In genomic region chr14:60381671-60382070, GRCm38 (mm10) we compare ENCODE assay signal across 16 mouse cellular contexts. TPM values are rescaled to one million over a fixed set of nuclear protein-coding genes. Genes with fewer than 3 reads are reported as not detected.
DNase-seq lines count a peak whose midpoint lies in the region; ATAC-seq and TF ChIP-seq lines count a peak whose summit lies in the region.
"Had no signal": no experiment of that assay in that cellular context is flagged by ENCODE, and none has a peak within 500 bp of the region (broad histone marks: within the 10 kb centered on the region; RNA-seq: fewer than 3 reads in every experiment).

No protein-coding gene starts in this region.

- ATAC-seq in forebrain, embryonic 13.5 days = no peak
- ATAC-seq in hindbrain, embryonic 15.5 days (ENCODE audit: low FRiP score, low read depth) = no peak
- ATAC-seq in midbrain, postnatal 0 days (ENCODE audit: low FRiP score) = no peak
- ATAC-seq: inflammation-experienced regulatory T-cells, adult 6 months had no signal

- H3K27ac ChIP-seq in forebrain, embryonic 13.5 days = no peak overlapping the region
- H3K27ac ChIP-seq in hindbrain, embryonic 15.5 days (replicated peaks) = no peak overlapping the region
- no peak overlapping the region for H3K27ac ChIP-seq in midbrain, postnatal 0 days (ENCODE audit: low read depth, low read length)
- H3K27ac ChIP-seq: heart, embryonic 13.5 days; kidney, embryonic 15.5 days; limb, embryonic 10.5 days; liver, embryonic 13.5 days had no signal

- H3K9ac ChIP-seq in forebrain, embryonic 13.5 days = peak overlapping the region; percentile 51
- no peak overlapping the region for H3K9ac ChIP-seq in hindbrain, embryonic 15.5 days
- H3K9ac ChIP-seq in midbrain, postnatal 0 days (replicated peaks; ENCODE audit: low read length, poor library complexity, severe bottlenecking) = peak overlapping the region; percentile 36; the same call in 1 of the 2 replicates
- H3K9ac ChIP-seq: heart, embryonic 13.5 days; kidney, embryonic 15.5 days; liver, embryonic 13.5 days had no signal

- TF ChIP-seq CTCF in midbrain, postnatal 0 days (IDR thresholded peaks at IDR 0.05) = no peak

- H3K9me3 ChIP-seq in forebrain, embryonic 13.5 days (replicated peaks) = no peaks in the 10 kb centered on the region
- H3K9me3 ChIP-seq in hindbrain, embryonic 15.5 days = no peaks in the 10 kb centered on the region
- no peaks in the 10 kb centered on the region for H3K9me3 ChIP-seq in midbrain, postnatal 0 days (ENCODE audit: low read length)
- H3K9me3 ChIP-seq: heart, embryonic 13.5 days; kidney, embryonic 15.5 days; limb, embryonic 10.5 days; liver, embryonic 13.5 days had no signal

- H3K27me3 ChIP-seq in forebrain, embryonic 13.5 days = no peaks in the 10 kb centered on the region
- H3K27me3 ChIP-seq in hindbrain, embryonic 15.5 days = no peaks in the 10 kb centered on the region
- no peaks in the 10 kb centered on the region for H3K27me3 ChIP-seq in midbrain, postnatal 0 days (ENCODE audit: insufficient read depth, low read length)

- peaks cover 82% of the 10 kb centered on the region for H3K4me1 ChIP-seq in forebrain, embryonic 13.5 days
- H3K4me1 ChIP-seq in hindbrain, embryonic 15.5 days (replicated peaks) = peaks cover 79% of the 10 kb centered on the region
- peaks cover 38% of the 10 kb centered on the region for H3K4me1 ChIP-seq in midbrain, postnatal 0 days (ENCODE audit: insufficient read depth, low read length)
- H3K4me1 ChIP-seq: liver, embryonic 13.5 days had no signal

- H3K4me3 ChIP-seq in forebrain, embryonic 13.5 days = peak overlapping the region; percentile 87
- peak overlapping the region; percentile 92 for H3K4me3 ChIP-seq in hindbrain, embryonic 15.5 days
- peak overlapping the region; percentile 36 for H3K4me3 ChIP-seq in midbrain, postnatal 0 days (ENCODE audit: low read depth, low read length)
- H3K4me3 ChIP-seq: heart, embryonic 13.5 days; kidney, embryonic 15.5 days; limb, embryonic 10.5 days; liver, embryonic 13.5 days had no signal

- peaks cover 13% of the 10 kb centered on the region; the same call in 1 of the 2 replicates for H3K36me3 ChIP-seq in forebrain, embryonic 13.5 days (ENCODE audit: poor library complexity, severe bottlenecking)
- no peaks in the 10 kb centered on the region for H3K36me3 ChIP-seq in hindbrain, embryonic 15.5 days
- no peaks in the 10 kb centered on the region; the same call in 1 of the 2 replicates for H3K36me3 ChIP-seq in midbrain, postnatal 0 days (ENCODE audit: insufficient read depth, low read length)
- H3K36me3 ChIP-seq: heart, embryonic 13.5 days; kidney, embryonic 15.5 days; limb, embryonic 10.5 days; liver, embryonic 13.5 days had no signal

- H3K4me2 ChIP-seq in forebrain, embryonic 13.5 days = peak overlapping the region; percentile 77
- peak overlapping the region; percentile 86 for H3K4me2 ChIP-seq in hindbrain, embryonic 15.5 days
- H3K4me2 ChIP-seq in midbrain, postnatal 0 days (ENCODE audit: low read depth, low read length, poor library complexity, severe bottlenecking) = peak overlapping the region; percentile 71
- H3K4me2 ChIP-seq: heart, embryonic 13.5 days; kidney, embryonic 15.5 days; liver, embryonic 13.5 days had no signal

- DNase-seq in cerebellum, adult 9-10 months = peak; percentile 43
- no peak for DNase-seq in cerebellum, adult 18-20 months
- DNase-seq in midbrain, postnatal 0 days (ENCODE audit: low spot score) = no peak
- DNase-seq in adrenal gland, adult 18-20 months (ENCODE audit: low spot score in 2 of 2) = no peak
- DNase-seq in kidney, postnatal 14 days = no peak
- no peak for DNase-seq in layer of hippocampus, postnatal 10 days (ENCODE audit: low spot score in 2 of 2)
- DNase-seq: cerebellum, adult 9-11 months; gastrocnemius, postnatal 25 days; liver, embryonic 13.5 days; lung, postnatal 10 days had no signal

- 49% methylated on average over 4 of the region's 4 CpGs for WGBS in forebrain, embryonic 13.5 days
- 43% methylated on average over 4 of the region's 4 CpGs for WGBS in hindbrain, embryonic 15.5 days
- 40% methylated on average over 4 of the region's 4 CpGs for WGBS in midbrain, postnatal 0 days

RNA-seq across cellular contexts. Expression of gene Amer2, which starts 8.6 kb away (rescaled TPM):
- 24.4 and 31.0 TPM in 2 replicates for polyA plus RNA-seq in forebrain, embryonic 13.5 days (2015; fragmentation: Nextera tagmentation; extraction: Ambion mirVana)
- polyA plus RNA-seq in hindbrain, embryonic 15.5 days (2015; fragmentation: Nextera tagmentation; extraction: Ambion mirVana) = 29.9 and 33.9 TPM in 2 replicates
- 28.3 TPM in 2 replicates for total RNA-seq in midbrain, postnatal 0 days (2014; rRNA removed)
- polyA plus RNA-seq in midbrain, postnatal 0 days (2015; fragmentation: Nextera tagmentation; extraction: Ambion mirVana) = 13.7 and 18.3 TPM in 2 replicates
- 1 to 10 TPM; 3.0 to 3.3 TPM for total RNA-seq in adrenal gland, adult 18-20 months (2021)
- total RNA-seq in layer of hippocampus, postnatal 10 days (2021) = 10 to 100 TPM; 46.1 to 49.9 TPM
- polyA plus RNA-seq: inflammation-experienced regulatory T-cells, adult 6 months had no signal

Comparison
In these comparisons a context has a peak if more than half of its experiments do, and no peak if none do; other contexts are left out.
1. H3K4me3 ChIP-seq: peak in every context shown above with its lines; median percentile 92 in hindbrain, embryonic 15.5 days; 87 in forebrain, embryonic 13.5 days; 36 in midbrain, postnatal 0 days.